Mouse (Mus musculus): ENCODE measurements around the gene Vwa3b.

GRCm38 (mm10) chr1:37011626-37012209 lies 14.7 kb upstream of the Vwa3b start:
- TF ChIP-seq POLR2A (IDR thresholded peaks at IDR 0.05; ENCODE audit: borderline replicate concordance, insufficient read depth, low read length) = no peak
- TF ChIP-seq CTCF (IDR thresholded peaks at IDR 0.05; ENCODE audit: borderline replicate concordance, insufficient read depth, low read depth, low read length) = no peak
